Mouse (Mus musculus): ENCODE results near the gene Gm8374. TPM values are rescaled to one million over a fixed set of nuclear protein-coding genes. Genes with fewer than 3 reads are reported as not detected.
"Not testable (repeated sequence)": the region's sequence is repeated elsewhere in the genome, so short reads cannot be mapped to it uniquely, and the experiment has no call there.

Gene Gm8374
- not detected in 2 replicates for polyA plus RNA-seq (2015; fragmentation: Nextera tagmentation; extraction: Ambion mirVana)

DNA sequence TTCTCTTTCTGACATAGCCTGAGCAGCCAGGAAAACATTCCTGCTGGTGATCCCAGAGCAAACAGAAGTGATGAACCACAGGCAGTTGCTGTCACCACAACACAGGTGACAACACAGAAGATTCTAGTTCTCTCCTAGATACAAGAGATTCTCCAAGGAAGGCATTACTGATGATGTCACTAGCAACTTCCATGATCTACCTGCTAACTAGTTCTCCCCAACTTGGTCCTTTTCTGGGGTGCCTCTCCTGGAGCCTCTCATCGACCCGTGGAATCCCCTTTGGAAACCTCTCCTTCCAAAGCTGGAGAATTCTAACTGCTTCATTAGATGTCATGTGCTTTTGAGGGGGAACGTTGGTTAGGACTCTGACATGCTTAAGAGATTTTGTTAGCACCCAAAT, at the start of gene Gm8374:
TSS of gene Gm8374 (minus strand) at position 101 of the 400 bp plus-strand sequence.
- not testable (repeated sequence) for ATAC-seq (ENCODE audit: low read depth); H3K9ac ChIP-seq; H3K4me1 ChIP-seq (replicated peaks); H3K9me3 ChIP-seq; H3K27me3 ChIP-seq; H3K4me3 ChIP-seq; H3K36me3 ChIP-seq; H3K27ac ChIP-seq (replicated peaks); H3K4me2 ChIP-seq
- WGBS: 91% methylated on average over 3 of the region's 3 CpGs

- H3K4me2 ChIP-seq; H3K27me3 ChIP-seq; H3K4me1 ChIP-seq (replicated peaks); H3K27ac ChIP-seq (replicated peaks); H3K9ac ChIP-seq; H3K4me3 ChIP-seq; H3K36me3 ChIP-seq; ATAC-seq (ENCODE audit: low read depth); H3K9me3 ChIP-seq: not testable (repeated sequence)
- WGBS: no CpG with 5 or more reads among the region's 1 CpGs
Observed at GRCm38 (mm10) chr14:7332295-7332694, 32.6 kb downstream of the Gm8374 start, which contains the start of gene Gm5797. TSS of gene Gm5797 (minus strand) at chr14:7332395.

GRCm38 (mm10) chr14:7315093-7315492, 49.8 kb downstream of the Gm8374 start:
- not testable (repeated sequence) for H3K4me1 ChIP-seq (replicated peaks); ATAC-seq (ENCODE audit: low read depth); H3K27me3 ChIP-seq; H3K9me3 ChIP-seq; H3K36me3 ChIP-seq
- peak overlapping the region; percentile 62 for H3K4me2 ChIP-seq
- peak overlapping the region; percentile 70; the same call in 1 of the 2 replicates for H3K27ac ChIP-seq (replicated peaks)
- WGBS: 0% methylated on average over 16 of the region's 19 CpGs
- peak overlapping the region; percentile 52 for H3K4me3 ChIP-seq
- peak overlapping the region; percentile 77 for H3K9ac ChIP-seq

DNA sequence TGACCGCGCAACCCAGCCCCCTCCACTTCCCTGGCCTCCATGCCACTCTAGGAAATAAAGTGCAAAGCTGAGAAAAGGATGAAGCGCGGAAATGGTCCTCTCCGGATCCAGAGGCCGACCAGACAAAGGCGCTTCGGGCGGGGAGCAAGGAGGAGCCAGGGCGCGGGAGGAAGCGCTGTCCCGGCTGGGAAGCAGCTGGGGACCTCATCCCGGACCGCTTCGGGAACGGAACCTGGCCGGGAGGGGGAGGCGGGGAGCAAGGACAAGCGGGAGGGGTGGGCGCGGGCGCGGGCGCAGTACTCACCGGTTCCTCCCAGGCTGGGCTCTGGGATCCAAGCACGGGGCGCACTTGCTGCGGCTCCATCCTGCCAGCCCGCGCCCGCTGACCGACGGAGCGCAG, 50.3 kb downstream of the Gm8374 start, which contains the start of gene Gm3739:
TSS of gene Gm3739 (minus strand) at position 389 of the 400 bp plus-strand sequence.
- H3K36me3 ChIP-seq; H3K4me1 ChIP-seq (replicated peaks); H3K9me3 ChIP-seq; ATAC-seq (ENCODE audit: low read depth); H3K27me3 ChIP-seq: not testable (repeated sequence)
- Histone ChIP-seq H3K9ac (peak within 1 kb of the TSS; percentile 77), H3K27ac (replicated peaks) (peak within 1 kb of the TSS; percentile 70; the same call in 1 of the 2 replicates), H3K4me2 (peak within 1 kb of the TSS; percentile 62), H3K4me3 (peak within 1 kb of the TSS; percentile 52)
- WGBS: 0% methylated on average over 7 of the region's 35 CpGs

Other genes with a start within 250 kb of the Gm8374 start
- gene Gm6676, start 239.7 kb downstream of the Gm8374 start, polyA plus RNA-seq (2015; fragmentation: Nextera tagmentation; extraction: Ambion mirVana): not detected in 2 replicates
- 8.8 and 9.6 TPM in 2 replicates for gene Gm3512, start 190.6 kb downstream of the Gm8374 start, polyA plus RNA-seq (2015; fragmentation: Nextera tagmentation; extraction: Ambion mirVana)
- not detected in 2 replicates for gene Gm16434, start 170.6 kb downstream of the Gm8374 start, polyA plus RNA-seq (2015; fragmentation: Nextera tagmentation; extraction: Ambion mirVana)
- gene Gm3727, start 100.4 kb downstream of the Gm8374 start, polyA plus RNA-seq (2015; fragmentation: Nextera tagmentation; extraction: Ambion mirVana): not detected in 2 replicates
- 4.2 and 5.1 TPM in 2 replicates for gene Gm3739, start 50.1 kb downstream of the Gm8374 start, polyA plus RNA-seq (2015; fragmentation: Nextera tagmentation; extraction: Ambion mirVana)
- gene Gm5797, start 32.7 kb downstream of the Gm8374 start, polyA plus RNA-seq (2015; fragmentation: Nextera tagmentation; extraction: Ambion mirVana): not detected in 2 replicates
- gene Gm3755, start 85.8 kb upstream of the Gm8374 start, polyA plus RNA-seq (2015; fragmentation: Nextera tagmentation; extraction: Ambion mirVana): not detected in 2 replicates
- gene Gm3752, start 118.6 kb upstream of the Gm8374 start, polyA plus RNA-seq (2015; fragmentation: Nextera tagmentation; extraction: Ambion mirVana): 7.0 and 9.4 TPM in 2 replicates
- gene Gm3558, start 203.4 kb upstream of the Gm8374 start, polyA plus RNA-seq (2015; fragmentation: Nextera tagmentation; extraction: Ambion mirVana): 4.2 and 4.4 TPM in 2 replicates
- not detected in 2 replicates for gene Gm10338, start 230.5 kb upstream of the Gm8374 start, polyA plus RNA-seq (2015; fragmentation: Nextera tagmentation; extraction: Ambion mirVana)

All from neural tube, embryonic 13.5 days (tissue).